Mouse (Mus musculus) neural tube, embryonic 13.5 days (tissue): Measurements from ENCODE around the gene Runx1. TPM values are rescaled to one million over a fixed set of nuclear protein-coding genes. Genes with fewer than 3 reads are reported as not detected.
A peak's percentile ranks its signal among the peaks of the same experiment; 100 is the strongest.

ENCODE experiments used
- ATAC-seq: fragments of 200-750 bp; cut with Nextera tagmentation; 2 replicates; pipeline ENCODE4 v1.8.0; 2017; ENCODE audit warnings: low read depth, mild to moderate bottlenecking, moderate TSS enrichment, moderate library complexity
- H3K27ac ChIP-seq: fragments of 300-500 bp; sonication (generic); replicated peaks from 2 replicates; pipeline ENCODE4 v1.5.1; 2015; ENCODE audit warnings: moderate library complexity, mild to moderate bottlenecking, inconsistent platforms
- H3K27me3 ChIP-seq: fragments of 300-500 bp; sonication (generic); 2 replicates; pipeline ENCODE4 v1.6.1; 2015; ENCODE audit warnings: mild to moderate bottlenecking, inconsistent platforms
- H3K36me3 ChIP-seq: fragments of 300-500 bp; sonication (generic); 2 replicates; pipeline ENCODE4 v1.6.1; 2015; ENCODE audit warnings: mild to moderate bottlenecking, inconsistent platforms
- H3K4me1 ChIP-seq: fragments of 300-500 bp; sonication (generic); replicated peaks from 2 replicates; pipeline ENCODE4 v1.6.1; 2015; ENCODE audit warnings: inconsistent platforms
- H3K4me2 ChIP-seq: fragments of 300-500 bp; sonication (generic); 2 replicates; pipeline ENCODE4 v1.6.1; 2015; ENCODE audit warnings: inconsistent platforms, mild to moderate bottlenecking, moderate library complexity
- H3K4me3 ChIP-seq: fragments of 300-500 bp; sonication (generic); 2 replicates; pipeline ENCODE4 v1.5.1; 2015; ENCODE audit warnings: mild to moderate bottlenecking, inconsistent platforms
- H3K9ac ChIP-seq: fragments of 300-500 bp; sonication (generic); 2 replicates; pipeline ENCODE4 v1.6.1; 2015; ENCODE audit warnings: moderate library complexity, mild to moderate bottlenecking, inconsistent platforms
- H3K9me3 ChIP-seq: fragments of 300-500 bp; sonication (generic); 2 replicates; pipeline ENCODE4 v1.6.1; 2016; ENCODE audit warnings: inconsistent platforms
- WGBS: fragments of 180-500 bp; shearing (Covaris S2); methylation state at CpG from one replicate; pipeline ENCODE4 v1.1.7; 2015; 5-methylcytosine and 5-hydroxymethylcytosine counted together
- polyA plus RNA-seq: library from polyadenylated mRNA; unstranded; fragments of >200 nt; fragmentation: Nextera tagmentation; extraction: Ambion mirVana; gene quantifications from 2 replicates; pipeline ENCODE4 v1.2.1, GENCODE M21; 2015

Runx1 gene
- polyA plus RNA-seq, 1 experiment from 2014 or later, result 10.3 TPM

DNA sequence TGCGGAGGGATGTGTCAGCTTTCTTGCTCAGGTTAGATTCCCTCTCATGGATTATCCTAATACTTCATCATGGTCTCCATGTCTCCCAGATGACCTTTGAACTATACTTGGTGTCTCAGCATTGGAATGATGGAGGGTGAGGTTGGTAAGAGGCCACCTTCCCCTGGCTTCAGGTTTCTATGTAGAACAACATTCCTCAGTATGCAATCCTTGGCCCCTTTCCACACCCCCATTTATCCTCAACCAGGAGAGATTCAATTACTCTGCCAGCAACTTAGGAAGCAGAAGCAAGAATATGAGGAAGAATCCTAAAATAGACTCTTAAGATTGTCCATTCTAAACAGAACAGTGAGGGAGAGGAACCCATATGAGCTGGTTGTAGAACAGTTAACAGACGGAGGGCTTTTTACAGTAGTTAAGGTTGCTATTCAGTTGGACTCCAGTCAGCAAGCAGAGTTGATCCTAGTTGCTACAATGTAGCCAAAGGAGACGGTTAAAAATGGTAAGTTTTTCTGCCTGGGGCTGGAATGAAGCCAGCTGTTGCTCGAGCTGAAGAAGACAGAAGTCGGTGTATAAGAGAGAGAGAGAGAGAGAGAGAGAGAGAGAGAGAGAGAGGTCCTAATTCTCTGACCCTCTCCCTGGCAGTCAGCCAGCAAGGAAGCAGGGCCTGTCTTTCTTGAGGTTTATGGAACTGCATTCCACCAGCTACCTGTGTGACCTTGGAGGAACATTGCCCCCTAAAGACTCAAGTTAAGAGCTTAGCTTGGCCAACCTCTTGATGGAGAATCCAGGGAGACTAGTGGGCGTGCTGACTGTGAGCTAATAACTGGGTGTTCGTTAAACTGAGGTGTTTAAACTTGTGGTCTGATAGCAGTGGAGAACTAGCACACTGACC, 120.1 kb downstream of the Runx1 start:
- Histone ChIP-seq H3K4me2 (no peak overlapping the region), H3K27ac (no peak overlapping the region), H3K4me1 (no peaks in the 10 kb centered on the region), H3K9me3 (no peaks in the 10 kb centered on the region), H3K9ac (no peak overlapping the region), H3K27me3 (peaks cover 46% of the 10 kb centered on the region), H3K36me3 (no peaks in the 10 kb centered on the region), H3K4me3 (no peak overlapping the region)
- WGBS, result 69% methylated on average over 7 of the region's 7 CpGs
- ATAC-seq, result no peak

DNA sequence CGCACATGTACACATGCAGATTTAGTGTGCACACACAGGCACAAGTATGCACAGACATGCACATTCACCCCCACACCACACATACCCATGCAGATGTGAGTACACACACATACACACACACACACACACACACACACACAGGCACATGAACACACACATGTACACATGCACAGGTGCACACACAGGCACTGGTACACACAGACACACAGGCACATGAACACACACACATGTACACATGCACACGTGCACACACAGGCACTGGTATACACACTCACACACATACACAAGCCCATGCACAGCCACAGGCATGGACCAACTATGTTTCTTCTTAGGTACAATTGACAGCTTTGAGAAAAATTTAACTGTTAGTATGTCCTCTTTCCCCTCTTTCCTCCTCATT, 122.1 kb downstream of the Runx1 start:
- H3K4me3 ChIP-seq, result no peak overlapping the region
- no peaks in the 10 kb centered on the region for H3K36me3 ChIP-seq
- peaks cover 65% of the 10 kb centered on the region for H3K27me3 ChIP-seq
- H3K9me3 ChIP-seq, result no peaks in the 10 kb centered on the region
- no peak overlapping the region for H3K27ac ChIP-seq
- H3K9ac ChIP-seq, result no peak overlapping the region
- no peak for ATAC-seq
- 95% methylated on average over 2 of the region's 2 CpGs for WGBS
- peaks cover 12% of the 10 kb centered on the region; the same call in 1 of the 2 replicates for H3K4me1 ChIP-seq
- no peak overlapping the region for H3K4me2 ChIP-seq

DNA sequence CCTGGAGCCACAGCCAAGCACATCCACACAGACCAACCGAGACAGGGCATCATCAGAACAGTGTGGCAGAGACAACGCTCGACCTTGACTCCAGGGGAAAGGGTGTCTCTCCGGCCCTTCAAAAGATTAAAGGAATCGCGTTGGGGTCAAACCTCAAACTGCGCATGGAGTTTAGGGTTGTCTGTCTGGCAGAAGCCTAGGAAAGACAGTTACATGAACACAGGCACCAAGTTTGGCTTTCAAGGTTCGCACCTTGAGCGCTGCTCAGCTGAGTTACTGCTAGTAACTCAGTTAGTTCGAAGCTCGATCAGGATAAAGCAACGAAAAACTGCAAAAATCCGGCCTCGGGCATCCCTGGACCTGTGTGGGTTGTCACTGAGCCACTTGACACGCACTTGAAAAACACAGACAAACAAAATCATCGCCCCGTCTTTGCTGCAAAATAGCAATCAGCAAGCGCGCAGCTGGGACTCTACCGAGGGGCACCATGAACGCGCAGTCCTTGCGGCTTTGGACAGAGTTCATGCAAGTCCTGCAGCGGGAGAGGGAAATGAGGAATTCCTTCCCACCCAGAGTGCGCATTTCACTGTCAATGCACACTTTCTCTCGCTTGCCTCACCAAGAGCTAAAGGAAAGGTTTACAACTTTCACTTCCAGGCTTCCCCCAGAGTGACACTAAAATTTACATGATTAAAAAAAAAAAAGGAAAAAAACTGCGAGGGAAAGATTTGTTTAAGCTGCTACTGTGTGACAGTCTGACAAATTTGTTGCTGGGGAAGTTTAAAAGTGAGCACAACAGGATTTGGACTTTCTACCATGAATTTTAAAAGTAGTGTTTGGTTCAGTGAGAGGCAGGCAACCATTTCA, 126.2 kb downstream of the Runx1 start:
- Histone ChIP-seq H3K27me3 (peaks cover 94% of the 10 kb centered on the region), H3K9me3 (no peaks in the 10 kb centered on the region), H3K4me1 (peaks cover 45% of the 10 kb centered on the region), H3K9ac (no peak overlapping the region), H3K4me3 (no peak overlapping the region), H3K36me3 (no peaks in the 10 kb centered on the region), H3K27ac (no peak overlapping the region), H3K4me2 (peak overlapping the region; percentile 85)
- WGBS, result 2% methylated on average over 27 of the region's 27 CpGs
- ATAC-seq, result no peak

DNA sequence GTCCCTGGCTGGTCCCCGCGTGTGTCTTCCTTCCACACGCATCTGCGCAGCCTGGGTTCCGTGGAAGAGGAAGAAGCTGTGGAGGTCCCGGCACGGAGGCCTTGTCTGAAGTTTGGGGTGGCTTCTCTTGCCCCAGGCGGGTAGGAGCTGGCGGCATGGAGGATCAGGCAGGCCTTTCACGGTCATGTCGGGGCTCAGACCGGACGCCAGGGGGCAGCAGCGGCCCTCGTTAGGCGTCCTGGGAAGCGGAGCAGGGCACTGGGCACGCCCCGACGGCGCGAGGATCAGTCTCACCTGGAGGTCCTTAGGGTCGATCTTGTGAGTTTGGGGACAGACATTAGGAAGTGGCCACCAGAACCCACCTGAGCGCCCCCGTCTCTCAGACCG, 127.3 kb downstream of the Runx1 start:
- under 1% methylated on average over 26 of the region's 26 CpGs for WGBS
- H3K4me1 ChIP-seq, result peaks cover 45% of the 10 kb centered on the region
- peak; percentile 84 for ATAC-seq
- H3K36me3 ChIP-seq, result no peaks in the 10 kb centered on the region
- H3K4me2 ChIP-seq, result peak overlapping the region; percentile 85
- no peaks in the 10 kb centered on the region for H3K9me3 ChIP-seq
- H3K27me3 ChIP-seq, result peaks cover 96% of the 10 kb centered on the region
- peak overlapping the region; percentile 68 for H3K9ac ChIP-seq
- H3K4me3 ChIP-seq, result peak overlapping the region; percentile 50
- peak overlapping the region; percentile 62; the same call in 1 of the 2 replicates for H3K27ac ChIP-seq

DNA sequence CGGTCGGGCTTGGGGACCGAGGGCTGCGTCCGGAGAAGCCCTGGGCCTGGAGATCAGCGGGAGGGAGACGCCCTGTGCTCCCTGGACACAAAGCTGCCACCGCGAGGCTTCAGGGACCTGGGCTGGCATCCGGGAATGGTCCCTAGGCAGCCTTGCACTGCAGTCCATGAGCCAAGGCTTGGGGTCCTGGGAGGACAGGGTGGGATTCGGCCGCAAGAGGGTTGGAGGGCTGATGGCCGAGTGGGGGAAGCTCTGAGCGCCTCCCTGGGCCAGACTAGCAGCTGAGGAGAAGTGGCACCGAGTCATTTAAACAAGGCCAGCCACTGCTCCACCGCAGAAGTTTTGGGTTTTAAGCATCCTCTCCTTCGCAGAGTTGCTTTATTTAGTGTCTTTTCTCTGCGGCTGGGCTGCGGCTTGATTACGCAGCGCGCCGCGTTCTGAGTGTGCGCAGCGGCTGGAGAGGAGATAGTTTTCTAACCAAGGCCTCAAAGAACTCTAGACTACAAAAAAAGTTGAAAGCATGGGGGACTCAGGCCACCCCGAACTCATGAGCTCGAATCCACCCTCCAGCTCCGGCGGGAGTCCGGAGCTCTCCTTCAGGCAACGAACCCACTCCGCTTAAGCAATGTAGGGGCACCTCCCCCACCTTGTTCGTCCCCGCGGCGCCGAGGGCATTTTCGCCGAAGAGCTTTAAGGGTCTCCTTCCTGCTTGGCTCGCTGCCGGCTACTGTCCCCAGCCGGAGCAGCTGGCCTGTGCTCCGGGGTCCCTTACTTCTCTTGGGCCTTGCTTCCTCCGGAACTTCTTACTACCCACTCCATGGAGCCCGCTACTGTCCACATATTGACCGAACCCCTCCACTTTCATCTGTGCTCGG, 128.0 kb downstream of the Runx1 start:
- Histone ChIP-seq H3K9me3 (no peaks in the 10 kb centered on the region), H3K4me2 (peak overlapping the region; percentile 85), H3K4me3 (peak overlapping the region; percentile 50), H3K9ac (peak overlapping the region; percentile 68), H3K36me3 (no peaks in the 10 kb centered on the region), H3K4me1 (peaks cover 45% of the 10 kb centered on the region), H3K27ac (peak overlapping the region; percentile 62), H3K27me3 (peaks cover 96% of the 10 kb centered on the region)
- under 1% methylated on average over 48 of the region's 48 CpGs for WGBS
- ATAC-seq, result peak; percentile 33; the same call in 1 of the 2 replicates

DNA sequence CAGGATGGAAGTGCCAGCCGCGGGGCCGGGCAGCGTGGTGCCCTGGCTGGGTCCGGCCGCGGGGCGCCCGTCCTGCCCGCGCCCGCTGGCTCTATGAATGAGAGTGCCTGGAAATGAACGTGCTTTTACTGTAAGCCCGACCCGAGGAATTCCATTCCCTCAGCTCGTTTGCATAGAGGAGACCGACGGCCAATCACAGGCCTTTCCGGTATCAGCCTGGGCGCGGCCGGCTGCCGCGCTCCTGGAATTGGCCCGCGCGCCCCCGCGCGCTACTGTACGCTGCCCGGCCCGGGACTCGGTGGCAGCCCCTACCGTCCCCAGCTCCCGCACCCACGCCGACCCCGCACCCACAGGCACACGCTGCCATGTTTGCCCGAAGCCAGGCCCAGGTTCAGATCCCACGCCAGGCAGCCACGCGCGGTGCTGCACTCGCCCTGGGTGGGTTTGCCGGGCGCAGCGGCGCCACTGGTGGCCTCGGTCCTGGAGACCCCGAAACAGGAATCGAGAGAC, 128.7 kb downstream of the Runx1 start:
- peak overlapping the region; percentile 50 for H3K4me3 ChIP-seq
- H3K9ac ChIP-seq, result peak overlapping the region; percentile 68
- peaks cover 45% of the 10 kb centered on the region for H3K4me1 ChIP-seq
- peak overlapping the region; percentile 62 for H3K27ac ChIP-seq
- H3K4me2 ChIP-seq, result peak overlapping the region; percentile 85
- peaks cover 97% of the 10 kb centered on the region for H3K27me3 ChIP-seq
- WGBS, result under 1% methylated on average over 53 of the region's 53 CpGs
- H3K36me3 ChIP-seq, result no peaks in the 10 kb centered on the region
- peak; percentile 78 for ATAC-seq
- no peaks in the 10 kb centered on the region for H3K9me3 ChIP-seq

DNA sequence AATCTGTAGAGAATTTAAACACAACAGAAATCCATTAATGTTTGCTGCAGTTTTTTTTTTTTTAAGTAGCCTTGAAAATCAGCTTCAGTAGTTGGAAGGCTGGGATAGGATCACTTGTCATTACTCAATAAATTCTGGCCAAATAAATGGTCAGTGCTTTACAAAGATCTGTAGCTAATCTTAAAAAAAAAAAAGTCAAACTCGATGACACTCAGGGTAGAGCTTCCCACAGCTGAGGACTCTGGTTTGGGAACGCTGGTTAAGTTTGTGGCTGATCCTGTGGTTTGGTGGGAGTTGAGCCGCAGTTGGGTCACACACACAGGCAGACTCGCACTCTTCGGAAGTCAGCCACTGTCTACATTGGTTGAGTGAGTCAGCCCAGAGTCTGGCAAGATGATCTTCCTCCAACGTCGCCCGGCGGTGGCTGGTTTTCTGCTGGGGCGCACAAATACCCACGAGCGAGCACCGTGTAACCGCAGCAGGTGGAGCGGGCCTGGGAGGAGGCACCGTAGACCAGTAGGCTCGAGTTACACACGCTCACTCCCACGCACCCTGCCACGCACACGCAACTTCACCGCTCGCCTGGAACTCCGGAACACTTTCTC, 129.4 kb downstream of the Runx1 start:
- Histone ChIP-seq H3K9me3 (no peaks in the 10 kb centered on the region), H3K27me3 (peaks cover 97% of the 10 kb centered on the region), H3K36me3 (no peaks in the 10 kb centered on the region), H3K4me3 (peak overlapping the region; percentile 50), H3K9ac (peak overlapping the region; percentile 49; the same call in 1 of the 2 replicates), H3K4me1 (peaks cover 45% of the 10 kb centered on the region), H3K27ac (no peak overlapping the region), H3K4me2 (peak overlapping the region; percentile 85)
- WGBS, result under 1% methylated on average over 24 of the region's 24 CpGs
- no peak for ATAC-seq

DNA sequence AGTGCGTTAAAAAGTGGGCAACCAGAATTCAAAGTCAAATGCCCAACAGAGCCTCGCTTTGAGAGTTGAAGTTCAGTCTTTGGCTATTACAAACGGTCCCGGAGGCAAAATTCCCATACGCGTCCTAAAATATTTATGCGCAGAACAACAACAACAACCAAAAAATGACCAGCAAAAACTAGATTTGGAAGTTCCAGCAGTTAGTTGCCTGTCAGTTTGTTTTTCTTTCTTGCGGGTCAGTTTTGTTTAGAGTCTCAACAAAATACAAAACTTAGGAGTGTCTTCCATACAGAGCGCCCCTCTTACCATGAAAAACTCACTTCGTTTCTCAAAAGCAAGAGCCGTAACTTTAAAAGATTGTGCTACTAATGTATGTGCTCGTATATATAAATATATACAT, 130.0 kb downstream of the Runx1 start:
- H3K4me2 ChIP-seq, result peak overlapping the region; percentile 85
- 9% methylated on average over 12 of the region's 12 CpGs for WGBS
- peak overlapping the region; percentile 50 for H3K4me3 ChIP-seq

DNA sequence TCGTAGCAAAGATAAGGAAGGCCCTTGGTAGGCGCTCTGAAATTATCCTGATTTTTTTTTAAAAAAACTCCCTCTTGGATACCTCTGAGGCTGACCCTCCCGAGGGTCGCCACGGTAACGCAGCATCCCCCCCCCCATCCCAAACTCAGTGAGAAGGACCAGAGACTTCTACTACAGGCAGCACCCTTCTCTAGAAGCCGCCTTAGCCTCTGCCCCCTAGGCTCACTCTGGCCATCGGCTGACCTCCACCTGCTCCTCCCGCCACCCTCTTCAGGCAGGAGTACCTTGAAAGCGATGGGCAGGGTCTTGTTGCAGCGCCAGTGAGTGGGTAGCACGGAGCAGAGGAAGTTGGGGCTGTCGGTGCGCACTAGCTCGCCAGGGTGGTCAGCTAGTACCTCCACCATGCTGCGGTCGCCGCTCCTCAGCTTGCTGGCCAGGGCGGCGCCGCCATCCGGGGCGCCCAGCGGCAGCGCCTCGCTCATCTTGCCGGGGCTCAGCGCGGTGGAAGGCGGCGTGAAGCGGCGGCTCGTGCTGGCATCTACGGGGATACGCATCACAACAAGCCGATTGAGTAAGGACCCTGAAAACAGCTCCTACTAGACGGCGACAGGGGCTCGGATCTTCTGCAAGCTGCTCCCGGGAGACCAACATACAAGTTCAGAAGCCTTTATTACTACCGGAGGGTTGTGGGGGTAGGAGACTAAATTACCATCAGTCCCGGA, 130.6 kb downstream of the Runx1 start:
- Histone ChIP-seq H3K9ac (peak overlapping the region; percentile 61), H3K27me3 (peaks cover 98% of the 10 kb centered on the region), H3K36me3 (no peaks in the 10 kb centered on the region), H3K4me3 (peak overlapping the region; percentile 50), H3K9me3 (no peaks in the 10 kb centered on the region), H3K4me2 (peak overlapping the region; percentile 85), H3K4me1 (peaks cover 45% of the 10 kb centered on the region), H3K27ac (no peak overlapping the region)
- 1% methylated on average over 43 of the region's 43 CpGs for WGBS
- ATAC-seq, result no peak

More for the DNA sequence above, 130.0 kb downstream of the Runx1 start:
- Histone ChIP-seq H3K9ac (peak overlapping the region; percentile 61; the same call in 1 of the 2 replicates), H3K27ac (no peak overlapping the region), H3K4me1 (peaks cover 45% of the 10 kb centered on the region), H3K9me3 (no peaks in the 10 kb centered on the region), H3K27me3 (peaks cover 98% of the 10 kb centered on the region), H3K36me3 (no peaks in the 10 kb centered on the region)
- ATAC-seq, result no peak

DNA sequence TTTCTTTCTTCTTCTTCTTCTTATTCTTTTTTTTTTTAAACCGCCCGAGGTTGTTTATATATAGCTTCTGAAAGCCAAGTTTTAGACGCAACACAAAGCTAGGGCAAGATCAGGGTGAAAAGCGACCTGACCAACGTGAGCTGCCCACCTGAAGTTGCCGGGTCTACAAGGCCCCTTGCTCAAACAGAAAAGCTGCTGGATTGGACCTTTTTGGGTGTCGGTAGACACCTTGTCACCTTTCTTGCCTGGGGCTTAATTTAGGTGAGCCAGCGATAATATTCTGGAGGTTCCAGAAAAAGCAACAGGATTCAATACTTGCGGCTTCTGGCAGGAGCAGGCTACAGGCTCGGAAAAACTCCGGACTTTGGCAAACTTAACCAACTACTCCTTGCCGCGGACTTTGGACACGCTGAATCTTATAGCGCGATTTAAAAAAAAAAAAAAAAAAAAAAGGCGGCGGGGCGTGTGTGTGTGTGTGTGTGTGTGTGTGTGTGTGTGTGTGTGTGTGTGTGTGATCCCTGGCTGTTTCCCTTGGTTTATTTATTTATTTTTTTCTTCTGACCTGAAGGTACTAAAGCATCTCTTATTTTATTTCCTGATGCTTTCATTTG, 131.3 kb downstream of the Runx1 start:
- Histone ChIP-seq H3K4me1 (peaks cover 40% of the 10 kb centered on the region), H3K4me2 (peak overlapping the region; percentile 85), H3K9ac (peak overlapping the region; percentile 61; the same call in 1 of the 2 replicates), H3K9me3 (no peaks in the 10 kb centered on the region), H3K36me3 (no peaks in the 10 kb centered on the region), H3K4me3 (peak overlapping the region; percentile 50), H3K27me3 (peaks cover 96% of the 10 kb centered on the region), H3K27ac (no peak overlapping the region)
- no peak for ATAC-seq
- WGBS, result 4% methylated on average over 16 of the region's 19 CpGs
